Mouse (Mus musculus) limb, embryonic 10.5 days (tissue): Measurements from ENCODE around the gene Bora. TPM values are rescaled to one million over a fixed set of nuclear protein-coding genes. Genes with fewer than 3 reads are reported as not detected.
"Not testable (repeated sequence)": the region's sequence is repeated elsewhere in the genome, so short reads cannot be mapped to it uniquely, and the experiment has no call there.

Experiments used
- DNase-seq: peaks from one replicate; pipeline ENCODE4 v3.0.0-alpha.2; 2017; ENCODE audit warnings: low spot score
- H3K27ac ChIP-seq: fragments of 300-500 bp; sonication (generic); 2 replicates; pipeline ENCODE4 v1.5.1; 2016; ENCODE audit warnings: mild to moderate bottlenecking
- H3K27me3 ChIP-seq: fragments of 300-500 bp; sonication (generic); 2 replicates; pipeline ENCODE4 v1.6.1; 2016; ENCODE audit warnings: low read depth, mild to moderate bottlenecking; ENCODE audit not compliant: poor library complexity, severe bottlenecking
- H3K36me3 ChIP-seq: fragments of 300-500 bp; sonication (generic); 2 replicates; pipeline ENCODE4 v1.6.1; 2016; ENCODE audit warnings: mild to moderate bottlenecking, moderate library complexity
- H3K4me1 ChIP-seq: fragments of 300-500 bp; sonication (generic); 2 replicates; pipeline ENCODE4 v1.6.1; 2016
- H3K4me3 ChIP-seq: fragments of 300-500 bp; sonication (generic); 2 replicates; pipeline ENCODE4 v1.5.1; 2016; ENCODE audit warnings: mild to moderate bottlenecking, moderate library complexity
- H3K9me3 ChIP-seq: fragments of 300-500 bp; sonication (generic); replicated peaks from 2 replicates; pipeline ENCODE4 v1.6.1; 2016; ENCODE audit warnings: mild to moderate bottlenecking
- WGBS: fragments of 180-500 bp; shearing (Covaris S2); methylation state at CpG from one replicate; pipeline ENCODE4 v1.1.7; 2016; 5-methylcytosine and 5-hydroxymethylcytosine counted together
- polyA plus RNA-seq: library from polyadenylated mRNA; unstranded; fragments of >200 nt; fragmentation: Nextera tagmentation; extraction: Ambion mirVana; gene quantifications from 2 replicates; pipeline ENCODE4 v1.2.1, GENCODE M21; 2016

The Bora gene
- polyA plus RNA-seq, result 85.2 and 99.4 TPM in 2 replicates

DNA sequence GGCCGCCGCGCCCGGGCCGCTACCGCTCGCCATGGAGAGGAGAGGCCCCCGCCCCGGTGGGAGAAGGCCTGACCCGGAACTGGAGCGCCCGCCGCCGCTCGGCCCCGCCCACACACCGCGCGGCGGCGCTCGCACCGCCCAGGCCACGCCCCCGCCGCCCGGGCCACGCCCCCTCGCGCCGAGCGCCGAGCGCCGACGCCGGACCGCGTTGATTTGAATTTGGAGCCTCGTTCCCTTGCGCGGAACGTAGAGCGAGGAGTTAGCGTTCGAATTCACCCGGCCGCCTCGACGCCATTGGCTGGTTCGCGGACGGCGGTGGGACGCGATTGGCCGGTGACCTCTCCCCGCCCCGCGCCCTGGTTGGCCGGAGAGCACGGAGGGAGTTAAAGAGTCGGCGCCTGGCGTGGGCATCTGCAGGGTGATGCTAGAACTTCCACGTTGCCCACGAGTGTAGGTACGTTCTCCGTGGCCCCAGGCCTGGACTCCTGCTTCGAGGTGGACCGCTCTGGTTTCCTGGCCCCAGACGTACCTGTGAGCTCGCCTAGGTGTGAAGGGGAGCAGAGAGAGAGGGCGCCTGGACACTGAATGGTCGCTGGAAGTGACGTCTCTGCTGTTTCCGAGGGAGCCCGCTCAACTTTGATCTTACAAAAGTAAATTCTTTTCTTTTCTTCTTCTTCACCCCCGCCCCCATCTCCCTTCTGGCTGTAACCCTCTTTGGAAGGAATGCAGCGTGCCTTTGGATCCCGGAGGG is at the start of gene Bora, which contains the start of gene Mzt1:
TSS of gene Bora (plus strand) at position 192 of the 751 bp plus-strand sequence.
TSS of gene Mzt1 (minus strand) at position 104 of the 751 bp plus-strand sequence.
- Histone ChIP-seq H3K27ac (peak within 1 kb of the TSS; percentile 97), H3K4me3 (peak within 1 kb of the TSS; percentile 85), H3K4me1 (peaks cover 29% of the 10 kb centered on the region), H3K36me3 (peaks cover 34% of the 10 kb centered on the region), H3K9me3 (no peaks in the 10 kb centered on the region), H3K27me3 (no peaks in the 10 kb centered on the region)
- under 1% methylated on average over 81 of the region's 81 CpGs for WGBS
- DNase-seq, result peak; percentile 94

DNA sequence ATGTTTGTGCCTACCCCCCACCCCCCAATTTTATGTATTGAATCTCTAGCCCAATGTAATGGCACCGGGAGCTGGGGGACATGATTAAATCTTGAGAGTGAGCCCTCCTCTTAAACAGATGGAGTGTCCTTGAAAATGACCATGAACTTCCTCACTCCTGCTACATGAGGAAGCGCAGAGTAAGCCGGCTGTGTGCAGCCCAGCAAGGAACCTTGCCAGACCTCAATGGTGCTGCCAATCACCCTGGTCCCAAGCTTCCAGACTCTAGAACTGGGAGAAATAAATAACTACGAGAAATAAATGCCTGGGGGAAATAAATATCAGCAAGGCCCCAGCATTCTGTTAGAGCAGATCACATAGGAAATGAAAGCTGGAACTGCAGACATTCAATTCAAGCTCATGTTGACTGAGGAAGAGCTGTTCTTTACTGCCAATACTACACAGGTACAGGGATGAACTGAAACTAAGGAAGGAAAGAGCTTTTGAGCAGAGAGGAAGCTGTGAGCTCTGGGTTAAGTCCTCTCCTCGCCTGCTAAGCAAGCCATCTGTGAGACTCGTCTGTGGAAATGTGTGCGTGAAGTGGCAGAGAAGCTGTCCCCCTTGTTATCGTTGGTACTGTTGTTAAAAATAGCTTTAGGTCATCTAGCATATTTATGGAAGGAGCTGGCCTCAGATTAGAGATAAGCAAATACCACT is 35.6 kb upstream of the Bora start:
- no peak for DNase-seq
- no peaks in the 10 kb centered on the region for H3K9me3 ChIP-seq
- WGBS, result 84% methylated on average over 8 of the region's 8 CpGs
- no peak overlapping the region for H3K4me3 ChIP-seq
- H3K27ac ChIP-seq, result no peak overlapping the region
- H3K4me1 ChIP-seq, result no peaks in the 10 kb centered on the region
- H3K27me3 ChIP-seq, result no peaks in the 10 kb centered on the region
- no peaks in the 10 kb centered on the region for H3K36me3 ChIP-seq

DNA sequence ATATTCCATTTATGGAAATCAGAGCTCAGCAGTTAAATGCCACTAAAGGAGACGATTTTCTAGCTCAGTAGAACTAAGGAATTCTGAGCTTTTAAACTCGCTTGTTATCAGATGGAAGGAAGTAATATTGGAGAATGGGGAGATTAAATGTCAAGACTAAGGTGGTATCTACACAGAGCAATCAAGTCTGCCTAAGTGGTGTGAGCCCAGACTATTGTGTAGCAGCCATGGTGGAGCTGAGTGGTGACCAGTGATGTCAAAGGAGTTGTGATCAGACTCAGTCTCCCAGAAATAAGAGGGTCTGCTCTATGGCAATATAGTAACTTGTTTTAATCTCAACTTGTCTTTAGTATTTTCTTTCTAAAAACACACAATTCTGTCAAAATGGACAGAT is 35.1 kb upstream of the Bora start:
- no peak for DNase-seq
- 81% methylated on average over 2 of the region's 2 CpGs for WGBS
- no peaks in the 10 kb centered on the region for H3K9me3 ChIP-seq
- no peaks in the 10 kb centered on the region for H3K27me3 ChIP-seq
- H3K4me3 ChIP-seq, result no peak overlapping the region
- no peaks in the 10 kb centered on the region for H3K4me1 ChIP-seq
- H3K36me3 ChIP-seq, result no peaks in the 10 kb centered on the region
- no peak overlapping the region for H3K27ac ChIP-seq

DNA sequence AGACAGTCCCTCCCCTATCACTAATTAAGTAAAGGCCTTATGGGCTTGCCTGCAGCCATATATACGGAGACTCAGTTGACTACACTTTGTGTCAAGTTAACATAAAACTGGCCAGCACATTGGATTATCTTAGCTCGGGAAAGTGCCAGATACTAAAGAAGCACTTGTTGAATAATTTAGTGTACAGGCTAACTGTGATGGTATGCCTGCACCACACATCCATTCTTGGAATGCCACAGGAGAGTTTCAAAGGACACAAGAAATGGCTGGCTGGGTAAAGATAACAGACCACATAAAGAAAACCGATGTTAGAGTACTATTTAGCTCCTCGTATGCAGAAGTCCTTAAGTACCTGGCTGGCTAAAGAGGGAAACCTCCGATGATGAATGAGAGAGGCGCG is 27.3 kb upstream of the Bora start:
- no peak overlapping the region for H3K4me3 ChIP-seq
- H3K4me1 ChIP-seq, result peaks cover 11% of the 10 kb centered on the region
- no peaks in the 10 kb centered on the region for H3K36me3 ChIP-seq
- H3K9me3 ChIP-seq, result no peaks in the 10 kb centered on the region
- no peak overlapping the region for H3K27ac ChIP-seq
- no peaks in the 10 kb centered on the region for H3K27me3 ChIP-seq
- DNase-seq, result no peak
- 76% methylated on average over 7 of the region's 7 CpGs for WGBS

DNA sequence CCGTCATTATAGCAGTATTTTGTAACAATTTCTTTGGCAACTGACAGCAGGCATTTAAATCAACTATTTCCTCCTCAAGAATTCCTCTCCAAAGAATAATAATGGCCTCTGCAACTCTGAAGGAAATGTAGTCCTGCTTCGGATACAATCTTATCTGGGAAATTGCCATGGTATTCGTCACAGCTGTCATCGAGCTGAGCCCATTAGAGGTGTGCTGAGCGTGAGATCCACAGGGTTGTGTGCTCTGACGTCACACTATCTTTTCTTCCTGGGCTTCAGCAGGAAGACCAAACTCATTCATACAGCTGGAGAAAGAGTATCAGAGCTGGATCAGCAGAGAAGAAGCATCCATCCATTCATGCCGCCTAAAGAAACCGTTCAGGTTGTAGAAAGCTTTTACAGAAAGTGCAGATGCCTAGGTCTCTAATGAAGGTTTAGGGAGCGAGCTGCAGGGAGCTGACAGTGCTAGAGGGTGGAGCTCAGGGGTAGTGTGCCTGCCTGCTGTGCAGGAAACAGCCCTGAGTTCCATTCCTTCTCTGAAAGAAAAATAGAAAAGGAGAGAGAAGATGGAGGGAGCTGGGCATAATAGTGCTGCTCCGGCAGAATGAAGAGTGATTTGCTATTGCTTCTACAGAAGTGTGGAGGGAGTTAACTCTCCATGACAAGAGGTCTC is 26.8 kb upstream of the Bora start:
- 48% methylated on average over 10 of the region's 10 CpGs for WGBS
- no peak for DNase-seq
- no peaks in the 10 kb centered on the region for H3K36me3 ChIP-seq
- no peak overlapping the region for H3K4me3 ChIP-seq
- H3K9me3 ChIP-seq, result no peaks in the 10 kb centered on the region
- no peak overlapping the region for H3K27ac ChIP-seq
- peaks cover 11% of the 10 kb centered on the region for H3K4me1 ChIP-seq
- H3K27me3 ChIP-seq, result no peaks in the 10 kb centered on the region

DNA sequence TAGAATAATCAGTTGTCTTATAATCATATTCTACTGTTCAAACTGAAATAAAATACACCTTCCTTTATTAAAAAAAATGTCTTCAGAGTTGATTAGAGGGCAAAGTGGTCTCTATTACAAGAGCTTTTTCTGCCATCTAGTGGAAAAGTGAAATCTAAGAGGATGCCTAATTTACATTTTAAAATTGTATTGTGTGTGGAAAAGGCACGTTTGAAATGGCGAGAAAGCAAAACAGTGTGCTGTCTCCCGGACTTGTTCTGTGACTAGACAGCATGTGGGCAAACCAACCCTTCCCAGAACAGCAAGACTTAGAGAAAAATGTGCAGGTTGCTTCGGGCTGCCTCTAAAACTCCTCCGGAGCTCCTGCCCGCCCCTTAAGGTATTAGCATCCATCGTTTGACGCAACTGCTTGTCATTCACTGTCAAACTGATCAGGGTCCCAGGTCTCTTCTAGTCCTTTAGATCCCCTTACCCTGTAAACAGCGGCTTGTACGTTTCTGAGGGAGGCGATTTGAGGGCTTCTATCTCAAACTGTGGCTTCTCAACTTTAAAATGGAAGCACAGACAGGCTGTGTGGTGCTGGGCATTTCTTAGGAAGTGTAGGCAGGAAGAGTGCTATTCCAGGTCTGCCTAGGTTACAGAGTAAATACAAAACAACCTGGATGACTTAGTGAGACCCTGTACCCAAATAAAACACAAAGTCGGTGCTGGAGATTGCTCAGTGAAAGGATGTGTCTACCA is 23.5 kb upstream of the Bora start:
- H3K4me3 ChIP-seq, result 0 out of 2 replicates have a peak overlapping the region, but pooled peaks have one; percentile 15

DNA sequence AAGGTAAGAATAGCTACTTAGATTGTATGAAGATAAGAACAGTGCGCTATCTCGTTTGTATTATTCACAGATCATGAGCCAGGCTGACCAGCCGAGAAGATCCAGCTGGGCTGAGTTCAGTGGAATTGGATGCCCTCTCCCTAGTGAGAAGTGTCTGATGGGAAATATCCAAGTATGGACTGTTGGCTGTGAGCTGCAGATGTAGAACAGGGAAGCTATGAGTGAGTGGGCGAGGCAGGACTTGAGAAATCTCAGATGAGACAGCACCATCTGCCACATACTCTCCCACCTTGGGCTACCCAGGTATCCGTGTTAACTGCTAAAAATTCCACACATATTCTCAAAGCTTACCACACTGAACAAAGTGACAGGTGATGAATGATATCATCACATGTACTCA is 16.0 kb upstream of the Bora start:
- Histone ChIP-seq H3K27me3 (no peaks in the 10 kb centered on the region), H3K4me3 (no peak overlapping the region), H3K9me3 (no peaks in the 10 kb centered on the region), H3K4me1 (no peaks in the 10 kb centered on the region), H3K27ac (no peak overlapping the region), H3K36me3 (peaks cover 22% of the 10 kb centered on the region)
- DNase-seq, result peak; percentile 13
- WGBS, result 84% methylated on average over 5 of the region's 5 CpGs

More for the DNA sequence above, 23.5 kb upstream of the Bora start:
- WGBS, result 54% methylated on average over 12 of the region's 12 CpGs
- no peak for DNase-seq
- H3K27ac ChIP-seq, result peak overlapping the region; percentile 14; the same call in 1 of the 2 replicates
- no peaks in the 10 kb centered on the region for H3K27me3 ChIP-seq
- no peaks in the 10 kb centered on the region for H3K36me3 ChIP-seq
- H3K4me1 ChIP-seq, result peaks cover 11% of the 10 kb centered on the region
- H3K9me3 ChIP-seq, result no peaks in the 10 kb centered on the region

DNA sequence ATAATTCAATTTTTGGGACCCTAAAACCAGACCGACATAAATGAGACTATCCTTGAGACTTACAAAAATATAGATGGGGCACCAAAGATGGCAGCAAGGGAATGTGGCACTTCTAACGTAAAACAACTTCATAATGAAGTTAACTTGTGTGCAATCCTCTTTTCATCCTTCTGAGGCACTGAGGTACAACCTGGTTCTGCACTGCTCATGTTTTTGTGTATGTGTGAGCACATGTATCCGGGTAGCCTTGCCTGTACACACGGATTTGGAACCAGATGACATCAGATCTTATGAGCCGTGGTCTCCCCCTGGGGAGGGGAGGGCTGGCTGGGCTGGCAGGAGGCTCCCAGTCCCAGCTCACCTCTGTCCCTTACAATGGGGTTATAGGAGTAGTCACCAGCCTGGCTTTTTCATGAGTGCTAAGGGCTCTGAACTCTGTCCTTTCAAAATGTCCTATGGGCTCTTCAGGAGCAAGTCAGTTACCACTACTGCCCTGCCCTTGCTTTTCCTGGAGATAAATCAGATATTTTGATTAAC is 14.6 kb upstream of the Bora start:
- Histone ChIP-seq H3K4me3 (no peak overlapping the region), H3K27me3 (no peaks in the 10 kb centered on the region), H3K27ac (no peak overlapping the region), H3K36me3 (peaks cover 36% of the 10 kb centered on the region), H3K4me1 (no peaks in the 10 kb centered on the region), H3K9me3 (no peaks in the 10 kb centered on the region)
- peak; percentile 19 for DNase-seq
- WGBS, result 91% methylated on average over 5 of the region's 5 CpGs

DNA sequence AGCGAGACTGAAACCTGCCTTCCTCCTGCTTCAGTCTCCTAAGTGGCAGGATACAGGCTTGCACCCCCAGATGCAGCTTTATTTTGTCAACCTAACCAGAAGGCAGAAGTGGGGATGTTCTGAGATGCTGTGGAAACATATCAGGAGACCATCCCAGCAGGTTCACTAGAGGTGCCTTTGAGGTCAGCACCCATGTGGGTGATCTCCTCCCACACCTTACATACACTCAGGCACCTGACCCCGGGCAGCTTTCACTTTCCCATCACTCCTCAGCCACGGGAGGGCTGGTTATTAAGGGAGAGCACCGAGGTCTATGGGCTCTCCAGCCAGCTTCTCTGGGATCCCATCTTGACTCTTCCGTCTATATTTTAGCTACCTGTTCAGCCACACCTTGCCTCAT is 13.4 kb upstream of the Bora start:
- Histone ChIP-seq H3K4me3 (no peak overlapping the region), H3K36me3 (peaks cover 39% of the 10 kb centered on the region), H3K27me3 (no peaks in the 10 kb centered on the region), H3K9me3 (no peaks in the 10 kb centered on the region), H3K4me1 (no peaks in the 10 kb centered on the region), H3K27ac (no peak overlapping the region)
- no peak for DNase-seq
- 83% methylated on average over 5 of the region's 5 CpGs for WGBS

DNA sequence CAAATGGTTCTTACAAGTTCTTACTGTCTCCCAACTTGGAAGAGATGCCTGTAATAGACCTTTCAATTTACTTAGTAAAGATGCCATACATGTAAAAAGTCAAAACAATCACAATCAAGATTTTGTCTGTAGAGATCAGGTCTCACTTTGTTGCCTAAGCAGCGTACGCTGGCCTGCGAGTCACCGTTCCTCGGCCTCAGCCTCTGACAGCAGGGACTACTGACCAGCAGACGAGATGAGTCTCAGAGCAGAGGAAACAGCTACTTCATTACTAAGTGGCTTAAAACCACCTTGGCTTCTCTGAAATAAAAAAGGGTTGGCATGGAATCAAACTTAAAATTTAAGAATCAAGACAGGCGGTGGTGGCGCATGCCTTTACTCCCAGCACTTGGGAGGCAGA is 11.2 kb upstream of the Bora start:
- H3K4me1 ChIP-seq, H3K4me3 ChIP-seq, H3K27ac ChIP-seq, H3K27me3 ChIP-seq, H3K9me3 ChIP-seq, DNase-seq: not testable (repeated sequence)
- WGBS, result 94% methylated on average over 8 of the region's 8 CpGs
- H3K36me3 ChIP-seq, result peaks cover 62% of the 10 kb centered on the region

DNA sequence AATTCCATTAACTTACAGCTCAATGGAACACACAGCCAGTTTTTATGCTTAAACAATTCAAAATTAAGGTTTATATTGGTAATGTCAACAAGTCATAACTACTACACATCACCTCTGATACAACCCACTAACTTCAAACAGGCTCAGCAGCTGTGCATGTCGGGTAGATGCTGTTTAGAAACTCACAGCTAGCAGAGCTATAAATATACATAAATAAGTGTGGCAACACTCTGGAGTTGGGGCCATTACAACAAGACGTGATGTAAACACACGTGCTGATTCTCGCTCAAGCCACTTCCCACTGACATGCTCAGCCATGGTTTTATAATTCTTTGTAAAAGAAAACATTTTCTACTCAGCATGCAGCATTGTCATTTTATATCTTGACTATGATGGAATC is 10.0 kb upstream of the Bora start:
- Histone ChIP-seq H3K9me3 (no peaks in the 10 kb centered on the region), H3K36me3 (peaks cover 67% of the 10 kb centered on the region)

DNA sequence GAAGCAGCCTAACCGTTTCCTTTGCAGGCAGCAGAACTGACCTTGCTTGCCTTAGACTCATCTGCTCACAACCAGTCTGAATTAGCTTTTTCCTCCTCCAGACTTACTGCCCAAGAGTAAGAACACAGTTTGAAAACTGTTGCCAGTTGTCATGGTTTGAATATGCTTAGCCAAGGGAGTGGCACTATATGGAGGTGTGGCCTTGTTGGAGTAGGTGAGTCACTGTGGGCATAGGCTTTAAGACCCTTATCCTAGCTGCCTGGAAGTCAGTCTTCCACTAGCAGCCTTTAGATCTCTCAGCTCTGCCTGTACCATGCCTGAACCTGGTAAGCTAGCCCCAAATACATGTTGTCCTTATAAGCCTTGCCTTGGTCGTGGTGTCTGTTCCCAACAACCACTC is 8.3 kb upstream of the Bora start:
- H3K9me3 ChIP-seq, result no peaks in the 10 kb centered on the region
- no peak overlapping the region for H3K4me3 ChIP-seq
- 92% methylated on average over 2 of the region's 2 CpGs for WGBS
- H3K4me1 ChIP-seq, result peaks cover 3% of the 10 kb centered on the region; the same call in 1 of the 2 replicates
- H3K27me3 ChIP-seq, result no peaks in the 10 kb centered on the region
- DNase-seq, result no peak
- H3K36me3 ChIP-seq, result peaks cover 60% of the 10 kb centered on the region
- no peak overlapping the region for H3K27ac ChIP-seq

More for the DNA sequence above, 10.0 kb upstream of the Bora start:
- no peak for DNase-seq
- Histone ChIP-seq H3K27me3 (no peaks in the 10 kb centered on the region), H3K4me1 (no peaks in the 10 kb centered on the region), H3K27ac (no peak overlapping the region), H3K4me3 (no peak overlapping the region)
- 77% methylated on average over 4 of the region's 4 CpGs for WGBS
